Mouse (Mus musculus) kidney, postnatal 0 days (tissue): Measurements from ENCODE around the gene Cacng7. TPM values are rescaled to one million over a fixed set of nuclear protein-coding genes. Genes with fewer than 3 reads are reported as not detected.

Experiments
- ATAC-seq: fragments of 200-750 bp; cut with Nextera tagmentation; replicated peaks from 2 replicates; pipeline ENCODE4 v1.8.0; 2017; ENCODE audit warnings: low read depth, moderate number of reproducible peaks, moderate TSS enrichment, moderate library complexity; ENCODE audit not compliant: low FRiP score
- DNase-seq: peaks from one replicate; pipeline ENCODE4 v3.0.0-alpha.2; 2016; ENCODE audit warnings: low spot score
- H3K27ac ChIP-seq: fragments of 300-500 bp; sonication (generic); 2 replicates; pipeline ENCODE4 v1.5.1; 2014; ENCODE audit warnings: mild to moderate bottlenecking
- H3K27me3 ChIP-seq: fragments of 300-500 bp; sonication (generic); 2 replicates; pipeline ENCODE4 v1.6.1; 2014; ENCODE audit warnings: low read length, mixed read lengths; ENCODE audit not compliant: insufficient read depth
- H3K36me3 ChIP-seq: fragments of 300-500 bp; sonication (generic); 2 replicates; pipeline ENCODE4 v1.6.1; 2014; ENCODE audit warnings: low read length, mixed read lengths; ENCODE audit not compliant: insufficient read depth
- H3K4me1 ChIP-seq: fragments of 300-500 bp; sonication (generic); replicated peaks from 2 replicates; pipeline ENCODE4 v1.6.1; 2014; ENCODE audit warnings: antibody characterized with exemption, low read length, mixed read lengths; ENCODE audit not compliant: insufficient read depth
- H3K4me2 ChIP-seq: fragments of 300-500 bp; sonication (generic); 2 replicates; pipeline ENCODE4 v1.6.1; 2014; ENCODE audit warnings: mild to moderate bottlenecking, low read length, moderate library complexity, mixed read lengths
- H3K4me3 ChIP-seq: fragments of 300-500 bp; sonication (generic); replicated peaks from 2 replicates; pipeline ENCODE4 v1.5.1; 2014; ENCODE audit warnings: low read depth, low read length
- H3K9ac ChIP-seq: fragments of 300-500 bp; sonication (generic); 2 replicates; pipeline ENCODE4 v1.6.1; 2014; ENCODE audit warnings: low read depth, low read length
- H3K9me3 ChIP-seq: fragments of 300-500 bp; sonication (generic); replicated peaks from 2 replicates; pipeline ENCODE4 v1.6.1; 2016; ENCODE audit warnings: low read length, inconsistent platforms, mixed read lengths
- CTCF ChIP-seq: IDR thresholded peaks from 2 replicates; pipeline ENCODE4 v1.5.1; 2016; ENCODE audit warnings: antibody characterized with exemption, low read depth, mild to moderate bottlenecking, moderate library complexity
- WGBS: fragments of 180-500 bp; shearing (Covaris S2); extraction: QIAGEN DNeasy Blood & Tissue Kit; methylation state at CpG from one replicate; pipeline ENCODE4 v1.1.7; 2014; 5-methylcytosine and 5-hydroxymethylcytosine counted together
- polyA plus RNA-seq: library from polyadenylated mRNA; unstranded; fragments of >200 nt; fragmentation: Nextera tagmentation; extraction: Ambion mirVana; gene quantifications from 2 replicates; pipeline ENCODE4 v1.2.1, GENCODE M21; 2015

Gene Cacng7
- polyA plus RNA-seq, 1 experiment from 2014 or later = 0.64 TPM

DNA sequence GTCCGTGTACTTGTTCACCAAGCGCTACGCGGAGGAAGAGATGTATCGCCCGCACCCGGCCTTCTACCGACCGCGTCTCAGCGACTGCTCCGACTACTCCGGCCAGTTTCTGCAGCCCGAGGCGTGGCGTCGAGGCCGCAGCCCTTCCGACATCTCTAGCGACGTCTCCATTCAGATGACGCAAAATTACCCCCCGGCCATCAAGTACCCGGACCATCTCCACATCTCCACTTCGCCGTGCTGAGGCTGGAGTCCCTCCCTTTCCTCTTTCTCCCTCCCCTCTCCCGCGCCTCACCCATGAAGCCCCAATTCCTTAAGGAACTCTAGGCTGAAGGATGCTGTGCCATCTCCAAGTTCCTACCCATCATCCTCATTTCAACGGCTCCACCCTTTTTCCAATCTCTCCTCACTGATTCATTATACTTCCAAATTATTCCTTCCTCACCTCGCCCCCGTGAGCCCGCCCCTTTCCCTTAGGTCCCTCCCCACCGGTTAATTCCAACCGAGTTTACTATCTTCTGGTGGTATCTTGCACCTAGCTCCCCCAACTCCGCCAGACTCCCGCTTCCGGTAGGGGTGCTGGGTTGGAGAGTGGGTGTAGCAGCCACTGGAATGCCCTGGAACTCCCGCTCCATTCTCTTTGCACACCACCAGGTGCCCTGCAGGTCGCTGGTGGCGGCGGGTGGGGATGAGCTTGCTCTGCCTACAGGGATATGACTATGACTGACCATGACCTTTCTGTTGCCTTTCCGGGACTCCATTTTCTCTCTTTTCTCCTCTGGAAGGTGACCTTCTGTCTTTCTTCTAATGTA lies 34.2 kb downstream of the Cacng7 start:
- Histone ChIP-seq H3K27ac (no peak overlapping the region), H3K4me3 (peak overlapping the region; percentile 20), H3K4me2 (peak overlapping the region; percentile 52), H3K9me3 (no peaks in the 10 kb centered on the region), H3K27me3 (no peaks in the 10 kb centered on the region), H3K9ac (no peak overlapping the region), H3K4me1 (0 out of 2 replicates have a peak, but pooled peaks cover 4% of the 10 kb centered on the region), H3K36me3 (no peaks in the 10 kb centered on the region)
- DNase-seq (peak; percentile 19), ATAC-seq (no peak)
- no peak for TF ChIP-seq CTCF
- 16% methylated on average over 42 of the region's 42 CpGs for WGBS

DNA sequence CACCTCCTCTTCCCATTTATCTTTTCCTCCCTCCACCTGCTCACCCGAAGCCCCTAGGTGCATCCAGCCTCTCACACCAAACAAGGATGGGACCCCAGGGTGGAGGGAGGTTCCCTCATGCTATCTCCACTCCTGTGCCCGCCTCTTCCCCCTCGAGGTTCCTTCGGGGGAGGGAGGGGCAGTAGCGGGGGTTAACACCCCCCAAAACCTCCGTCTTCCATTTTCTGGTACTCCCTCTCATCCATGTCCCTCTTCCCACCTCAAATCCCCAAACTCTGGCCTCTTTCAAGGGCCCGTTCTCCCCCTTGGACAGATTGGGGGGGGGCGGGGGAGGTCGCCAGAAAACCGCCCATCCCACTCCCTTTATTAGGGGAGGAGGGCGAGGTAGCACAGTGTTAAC lies 34.8 kb downstream of the Cacng7 start:
- Histone ChIP-seq H3K9me3 (no peaks in the 10 kb centered on the region), H3K27ac (no peak overlapping the region), H3K4me1 (0 out of 2 replicates have a peak, but pooled peaks cover 4% of the 10 kb centered on the region), H3K36me3 (no peaks in the 10 kb centered on the region), H3K27me3 (no peaks in the 10 kb centered on the region), H3K4me3 (peak overlapping the region; percentile 20), H3K9ac (no peak overlapping the region), H3K4me2 (peak overlapping the region; percentile 52)
- ATAC-seq (no peak), DNase-seq (no peak)
- 5% methylated on average over 11 of the region's 11 CpGs for WGBS
- TF ChIP-seq CTCF = no peak

DNA sequence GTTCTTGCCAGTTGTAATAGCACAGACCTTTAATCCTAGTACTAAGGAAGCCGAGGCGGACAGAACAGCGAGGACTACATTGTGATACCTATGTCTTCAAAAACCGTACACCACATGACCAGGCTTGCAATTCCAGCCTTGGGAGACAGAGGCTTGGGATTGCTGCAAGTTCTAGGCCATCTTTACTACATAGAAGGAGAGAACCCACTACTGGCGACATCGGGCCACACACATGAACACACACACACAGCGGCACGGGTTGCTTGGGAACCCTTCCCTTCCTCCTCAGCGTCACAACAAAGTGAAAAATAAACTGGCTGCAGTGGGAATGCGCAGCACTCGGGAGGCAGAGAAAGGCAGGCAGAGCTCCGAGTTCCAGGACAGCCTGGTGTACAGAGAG lies 35.6 kb downstream of the Cacng7 start:
- H3K4me2 ChIP-seq = no peak overlapping the region
- H3K4me3 ChIP-seq = no peak overlapping the region
- DNase-seq (peak; percentile 11), ATAC-seq (no peak)
- H3K9ac ChIP-seq = no peak overlapping the region
- H3K9me3 ChIP-seq = no peaks in the 10 kb centered on the region
- H3K27ac ChIP-seq = no peak overlapping the region
- H3K4me1 ChIP-seq = 0 out of 2 replicates have a peak, but pooled peaks cover 4% of the 10 kb centered on the region
- no peaks in the 10 kb centered on the region for H3K36me3 ChIP-seq
- 36% methylated on average over 12 of the region's 12 CpGs for WGBS
- no peak for TF ChIP-seq CTCF
- H3K27me3 ChIP-seq = no peaks in the 10 kb centered on the region

DNA sequence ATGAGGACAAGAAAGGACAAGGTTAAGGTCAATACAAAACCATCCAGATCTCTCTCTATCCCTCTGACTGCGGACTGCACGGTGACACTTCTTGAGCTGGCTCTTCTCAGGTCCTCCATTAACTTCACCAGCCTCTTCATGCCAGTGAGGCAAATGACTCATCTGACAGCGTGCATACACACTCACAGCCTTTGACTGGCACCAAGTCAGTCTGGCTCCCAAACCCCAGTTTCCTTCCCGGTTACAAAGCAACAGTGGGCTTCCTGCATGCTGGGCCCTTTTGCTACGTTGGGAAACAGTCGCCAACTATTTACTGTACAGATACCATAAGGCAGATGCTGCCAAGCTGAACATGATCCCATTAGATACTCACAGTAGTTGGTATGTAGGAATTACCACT lies 36.4 kb downstream of the Cacng7 start:
- DNase-seq (no peak), ATAC-seq (no peak)
- WGBS = 77% methylated on average over 6 of the region's 6 CpGs
- TF ChIP-seq CTCF = no peak
- Histone ChIP-seq H3K27me3 (no peaks in the 10 kb centered on the region), H3K9me3 (no peaks in the 10 kb centered on the region), H3K4me3 (no peak overlapping the region), H3K9ac (no peak overlapping the region), H3K27ac (no peak overlapping the region), H3K4me1 (0 out of 2 replicates have a peak, but pooled peaks cover 4% of the 10 kb centered on the region), H3K4me2 (no peak overlapping the region), H3K36me3 (no peaks in the 10 kb centered on the region)

DNA sequence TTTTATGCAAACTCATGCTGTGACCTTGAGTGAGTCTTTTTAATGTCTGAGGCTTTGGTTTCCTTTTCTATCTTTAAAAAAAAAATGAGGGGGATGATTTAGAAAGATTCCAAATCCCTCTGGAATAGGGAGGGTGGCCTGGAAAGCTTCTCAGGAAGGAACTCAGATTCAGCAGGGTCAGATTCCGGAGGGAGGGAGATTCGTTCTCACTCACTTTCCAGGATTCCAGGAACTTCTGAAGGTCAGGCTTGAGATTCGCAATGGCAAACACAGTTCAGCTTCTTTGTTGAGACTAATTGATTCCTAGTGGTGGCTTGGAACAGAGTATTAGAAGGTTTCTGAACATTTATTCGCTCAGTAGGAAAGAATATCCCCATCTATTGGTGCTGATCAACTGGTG lies 37.7 kb downstream of the Cacng7 start:
- no peak overlapping the region for H3K4me2 ChIP-seq
- DNase-seq (peak; percentile 66), ATAC-seq (no peak)
- WGBS = 39% methylated on average over 4 of the region's 4 CpGs
- H3K27ac ChIP-seq = no peak overlapping the region
- no peaks in the 10 kb centered on the region for H3K9me3 ChIP-seq
- no peaks in the 10 kb centered on the region for H3K36me3 ChIP-seq
- H3K9ac ChIP-seq = no peak overlapping the region
- H3K4me3 ChIP-seq = no peak overlapping the region
- H3K4me1 ChIP-seq = 0 out of 2 replicates have a peak, but pooled peaks cover 4% of the 10 kb centered on the region
- no peaks in the 10 kb centered on the region for H3K27me3 ChIP-seq
- TF ChIP-seq CTCF = no peak

DNA sequence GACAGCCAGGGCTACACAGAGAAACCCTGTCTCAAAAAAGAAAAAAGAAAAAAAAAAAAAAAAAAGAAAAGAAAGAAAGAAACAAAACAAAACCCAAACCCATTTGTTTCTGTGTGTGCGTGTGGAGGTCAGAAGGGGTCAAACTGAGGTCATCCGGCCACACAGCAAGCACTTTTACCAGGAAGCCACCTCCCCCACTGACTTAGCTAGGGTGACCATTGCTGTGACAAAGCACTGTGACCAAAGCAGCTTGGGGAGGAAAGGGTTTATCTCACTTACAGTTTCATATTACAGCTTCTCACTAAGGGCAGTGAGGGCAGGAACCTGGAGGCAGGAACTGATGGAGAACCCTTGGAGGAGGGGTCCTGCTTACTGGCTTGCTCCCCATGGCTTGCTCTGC lies 39.6 kb downstream of the Cacng7 start:
- no peak for DNase-seq
- Histone ChIP-seq H3K4me1 (0 out of 2 replicates have a peak, but pooled peaks cover 4% of the 10 kb centered on the region), H3K27me3 (no peaks in the 10 kb centered on the region), H3K9ac (no peak overlapping the region), H3K4me2 (no peak overlapping the region), H3K36me3 (no peaks in the 10 kb centered on the region), H3K4me3 (no peak overlapping the region), H3K9me3 (no peaks in the 10 kb centered on the region), H3K27ac (no peak overlapping the region)
- TF ChIP-seq CTCF = no peak
- 41% methylated on average over 2 of the region's 2 CpGs for WGBS
- ATAC-seq = no peak
